Mouse (Mus musculus) CH12.LX (cell line): ENCODE measurements around the gene Cdc20b. TPM values are rescaled to one million over a fixed set of nuclear protein-coding genes. Genes with fewer than 3 reads are reported as not detected.
A peak's percentile ranks its signal among the peaks of the same experiment; 100 is the strongest.

Source experiments
- DNase-seq: peaks from one replicate; pipeline ENCODE4 v3.0.0-alpha.2; 2013; ENCODE audit errors: extremely low read depth
- H3K27ac ChIP-seq: 2 replicates; pipeline ENCODE4 v1.5.1; 2012; ENCODE audit warnings: low read depth, mild to moderate bottlenecking, control low read depth, moderate library complexity; ENCODE audit not compliant: insufficient read depth
- H3K27me3 ChIP-seq: replicated peaks from 2 replicates; pipeline ENCODE3; 2012; ENCODE audit warnings: inconsistent platforms
- H3K36me3 ChIP-seq, 2 experiments: replicated peaks in 1 of 2; 2 replicates each; pipeline versions ENCODE3 to v1.6.1; 2012; ENCODE audit warnings: inconsistent platforms in 1 of 2, low read length in 1 of 2, mild to moderate bottlenecking in 1 of 2, mixed read lengths in 1 of 2, moderate library complexity in 1 of 2; ENCODE audit not compliant: control insufficient read depth in 1 of 2, insufficient read depth in 1 of 2
- H3K4me1 ChIP-seq, 2 experiments: 2 replicates each; pipeline ENCODE4 v1.6.1; 2012; ENCODE audit warnings: inconsistent platforms in 1 of 2, moderate library complexity in 1 of 2; ENCODE audit not compliant: insufficient read depth in 2 of 2, control insufficient read depth in 1 of 2
- H3K4me2 ChIP-seq: 2 replicates; pipeline ENCODE4 v1.6.1; 2012; ENCODE audit warnings: low read depth, mild to moderate bottlenecking, control low read depth; ENCODE audit not compliant: poor library complexity, insufficient read depth, severe bottlenecking
- H3K4me3 ChIP-seq, 3 experiments: fragments of 150-350 bp in 1 of 3; sonication (generic) in 1 of 3; replicated peaks in 1 of 3; 2 replicates each; pipeline versions ENCODE3 to v1.5.1; 2011 to 2012; ENCODE audit warnings: low read depth in 2 of 3, low read length in 2 of 3, mild to moderate bottlenecking in 2 of 3, moderate library complexity in 2 of 3, control low read depth in 1 of 3, improper control_type of control experiment in 1 of 3, inconsistent platforms in 1 of 3, mixed read lengths in 1 of 3; ENCODE audit not compliant: poor library complexity in 1 of 3
- H3K79me2 ChIP-seq: replicated peaks from 2 replicates; pipeline ENCODE4 v1.6.1; 2012; ENCODE audit warnings: mild to moderate bottlenecking, moderate library complexity; ENCODE audit not compliant: control insufficient read depth, poor library complexity, insufficient read depth, severe bottlenecking; ENCODE audit errors: extremely low read depth
- H3K9ac ChIP-seq: 2 replicates; pipeline ENCODE4 v1.6.1; 2012; ENCODE audit warnings: low read depth, mild to moderate bottlenecking, control low read depth, moderate library complexity; ENCODE audit not compliant: insufficient read depth
- H3K9me3 ChIP-seq: replicated peaks from 2 replicates; pipeline ENCODE3; 2012; ENCODE audit warnings: low read length, inconsistent platforms, mixed read lengths
- BHLHE40 ChIP-seq: IDR thresholded peaks from 2 replicates; pipeline ENCODE4 v1.6.1; 2011; ENCODE audit warnings: mild to moderate bottlenecking, low read depth, low read length, improper control_type of control experiment
- CHD2 ChIP-seq: IDR thresholded peaks from 2 replicates; pipeline ENCODE4 v1.6.1; 2011; ENCODE audit warnings: low read length, improper control_type of control experiment
- CTCF ChIP-seq, 2 experiments: IDR thresholded peaks in 1 of 2; conservative IDR thresholded peaks in 1 of 2; 2 replicates each; pipeline ENCODE4 v1.5.1; 2011 to 2012; ENCODE audit warnings: low read depth in 2 of 2, low read length in 2 of 2, improper control_type of control experiment in 1 of 2, inconsistent platforms in 1 of 2, mild to moderate bottlenecking in 1 of 2, moderate library complexity in 1 of 2
- E2F4 ChIP-seq: IDR thresholded peaks from 2 replicates; pipeline ENCODE4 v1.6.1; 2011; ENCODE audit warnings: low read depth, low read length, improper control_type of control experiment; ENCODE audit not compliant: insufficient replicate concordance
- ELF1 ChIP-seq: IDR thresholded peaks from 2 replicates; pipeline ENCODE4 v1.6.1; 2014; ENCODE audit warnings: low read depth, mild to moderate bottlenecking, inconsistent platforms, low read length, improper control_type of control experiment
- ETS1 ChIP-seq: conservative IDR thresholded peaks from 2 replicates; pipeline ENCODE4 v1.6.1; 2012; ENCODE audit warnings: low read depth, mild to moderate bottlenecking, inconsistent platforms, low read length, improper control_type of control experiment, moderate library complexity
- GABPA ChIP-seq: IDR thresholded peaks from 2 replicates; pipeline ENCODE4 v1.6.1; 2012; ENCODE audit warnings: low read depth, low read length, improper control_type of control experiment, inconsistent platforms; ENCODE audit not compliant: insufficient replicate concordance
- KAT2A ChIP-seq: IDR thresholded peaks from 2 replicates; pipeline ENCODE4 v1.6.1; 2012; ENCODE audit warnings: low read length, improper control_type of control experiment, inconsistent platforms; ENCODE audit not compliant: insufficient replicate concordance
- MAX ChIP-seq: IDR thresholded peaks from 2 replicates; pipeline ENCODE4 v1.6.1; 2011; ENCODE audit warnings: low read length, improper control_type of control experiment
- MAZ ChIP-seq: IDR thresholded peaks from 2 replicates; pipeline ENCODE4 v1.6.1; 2012; ENCODE audit warnings: low read depth, mild to moderate bottlenecking, inconsistent platforms, low read length, improper control_type of control experiment, moderate library complexity
- MEF2A ChIP-seq: IDR thresholded peaks from 2 replicates; pipeline ENCODE4 v1.6.1; 2014; ENCODE audit warnings: low read depth, mild to moderate bottlenecking, inconsistent platforms, low read length, improper control_type of control experiment, borderline replicate concordance
- MXI1 ChIP-seq: IDR thresholded peaks from 2 replicates; pipeline ENCODE4 v1.6.1; 2011; ENCODE audit warnings: mild to moderate bottlenecking, low read depth, low read length, improper control_type of control experiment
- MYC ChIP-seq: IDR thresholded peaks from 2 replicates; pipeline ENCODE4 v1.6.1; 2011; ENCODE audit warnings: low read depth, mild to moderate bottlenecking, improper control_type of control experiment, low read length
- PAX5 ChIP-seq: IDR thresholded peaks from 2 replicates; pipeline ENCODE4 v1.6.1; 2012; ENCODE audit warnings: low read length, inconsistent platforms, mixed read lengths
- POLR2A ChIP-seq: IDR thresholded peaks from 2 replicates; pipeline ENCODE4 v1.6.1; 2011; ENCODE audit warnings: low read depth, mild to moderate bottlenecking, improper control_type of control experiment, low read length
- POLR2AphosphoS2 ChIP-seq: IDR thresholded peaks from 2 replicates; pipeline ENCODE4 v1.6.1; 2011; ENCODE audit warnings: low read depth, low read length, improper control_type of control experiment
- SIN3A ChIP-seq: IDR thresholded peaks from 2 replicates; pipeline ENCODE4 v1.6.1; 2012; ENCODE audit warnings: low read length, improper control_type of control experiment, inconsistent platforms
- TBP ChIP-seq: conservative IDR thresholded peaks from 2 replicates; pipeline ENCODE4 v1.6.1; 2011; ENCODE audit warnings: low read depth, low read length, improper control_type of control experiment
- TCF12 ChIP-seq: IDR thresholded peaks from 2 replicates; pipeline ENCODE4 v1.6.1; 2014; ENCODE audit warnings: low read depth, mild to moderate bottlenecking, inconsistent platforms, low read length, improper control_type of control experiment
- USF1 ChIP-seq: IDR thresholded peaks from 2 replicates; pipeline ENCODE4 v1.6.1; 2014; ENCODE audit warnings: low read depth, mild to moderate bottlenecking, inconsistent platforms, low read length, improper control_type of control experiment
- USF2 ChIP-seq: conservative IDR thresholded peaks from 2 replicates; pipeline ENCODE4 v1.6.1; 2011; ENCODE audit warnings: low read depth, low read length, improper control_type of control experiment
- ZKSCAN1 ChIP-seq: IDR thresholded peaks from 2 replicates; pipeline ENCODE4 v1.6.1; 2012; ENCODE audit warnings: low read depth, inconsistent platforms, low read length, improper control_type of control experiment, borderline replicate concordance
- ZMIZ1 ChIP-seq: IDR thresholded peaks from 2 replicates; pipeline ENCODE4 v1.6.1; 2012; ENCODE audit warnings: low read depth, mild to moderate bottlenecking, inconsistent platforms, low read length, improper control_type of control experiment
- dilution Hi-C: fragments of 300-500 bp; cut with MboI; formaldehyde crosslinking; loops from 2 replicates; pipeline ENCODE4 v1.14.3; 2020; ENCODE audit warnings: low sequenced_read_pairs; ENCODE audit not compliant: extremely low pct_unique_long_range_greater_than_20kb, extremely low pct_ligation_motif_present
- in situ Hi-C: fragments of 300-500 bp; cut with MboI; formaldehyde crosslinking; loops from 3 replicates; pipeline ENCODE4 v1.14.3; 2019; ENCODE audit warnings: low sequenced_read_pairs, low pct_ligation_motif_present, low pct_unique_long_range_greater_than_20kb, mixed read lengths
- polyA plus RNA-seq: library from polyadenylated mRNA; unstranded; fragments of >175 nt; gene quantifications from 2 replicates; pipeline ENCODE4 v1.2.1, GENCODE M21; 2012; ENCODE audit warnings: low read depth; ENCODE audit not compliant: insufficient read length
- total RNA-seq, 2 experiments: library from RNA; depleted of rRNA; stranded (reverse); fragments of 300-350 nt in 1 of 2; fragments of >200 nt in 1 of 2; gene quantifications; 2 replicates each; pipeline ENCODE4 v1.2.3; 2012 to 2014

The Cdc20b gene
- total and polyA plus RNA-seq, 3 experiments: not detected

- no peaks in the 10 kb centered on the region for H3K79me2 ChIP-seq
- peaks cover 7 to 9% of the 10 kb centered on the region in 2 experiments; a peak in 1 of 4 replicates for H3K4me1 ChIP-seq
- H3K4me3 ChIP-seq: no peak overlapping the region
- H3K9ac ChIP-seq: no peak overlapping the region
- dilution Hi-C loops (no loop called here), in situ Hi-C loops (loop anchor here (5.0 to 25.0 kb wide), 3 partner anchors 44 to 744 kb away; partner anchors contain the start of genes Ankrd55 and Ccno)
- no peaks in the 10 kb centered on the region for H3K36me3 ChIP-seq
- TF ChIP-seq BHLHE40: no peak
- no peak for TF ChIP-seq SIN3A
- TF ChIP-seq ZKSCAN1: no peak
- TF ChIP-seq ZMIZ1: no peak
- no peak for TF ChIP-seq MAX
- TF ChIP-seq POLR2A: no peak
- TF ChIP-seq POLR2AphosphoS2: no peak
- TF ChIP-seq TCF12: no peak
- TF ChIP-seq CHD2: no peak
- peaks cover 17% of the 10 kb centered on the region for H3K27me3 ChIP-seq
- no peak for DNase-seq
- peak overlapping the region; percentile 25; the same call in 1 of the 2 replicates for H3K4me2 ChIP-seq
- no peak overlapping the region for H3K27ac ChIP-seq
- H3K9me3 ChIP-seq: no peaks in the 10 kb centered on the region
Observed at GRCm38 (mm10) chr13:113031351-113031750, 3.6 kb upstream of the Cdc20b start.

GRCm38 (mm10) chr13:113031792-113032571 is 2.9 kb upstream of the Cdc20b start:
- no peak overlapping the region for H3K9ac ChIP-seq
- dilution Hi-C loops (no loop called here), in situ Hi-C loops (loop anchor here (5.0 to 25.0 kb wide), 3 partner anchors 45 to 745 kb away; partner anchors contain the start of genes Ankrd55 and Ccno)
- H3K4me1 ChIP-seq: peaks cover 2 to 9% of the 10 kb centered on the region in 2 experiments; a peak in 1 of 4 replicates
- peak overlapping the region; percentile 25; the same call in 1 of the 2 replicates for H3K4me2 ChIP-seq
- H3K36me3 ChIP-seq: no peaks in the 10 kb centered on the region
- peak; percentile 20; the same call in 1 of the 2 replicates for TF ChIP-seq BHLHE40
- no peak for TF ChIP-seq ELF1
- H3K4me3 ChIP-seq: no peak overlapping the region
- H3K79me2 ChIP-seq: no peaks in the 10 kb centered on the region
- no peaks in the 10 kb centered on the region for H3K9me3 ChIP-seq
- H3K27ac ChIP-seq: no peak overlapping the region
- H3K27me3 ChIP-seq: peaks cover 17% of the 10 kb centered on the region
- DNase-seq: no peak

- H3K4me3 ChIP-seq: no peak overlapping the region
- H3K4me1 ChIP-seq: peaks cover 5 to 9% of the 10 kb centered on the region in 2 experiments; a peak in 1 of 4 replicates
- dilution Hi-C loops: no loop called here
- no peaks in the 10 kb centered on the region for H3K9me3 ChIP-seq
- no peak for DNase-seq
- H3K36me3 ChIP-seq: no peaks in the 10 kb centered on the region
- TF ChIP-seq USF2: no peak
- no peak for TF ChIP-seq MYC
- TF ChIP-seq PAX5: no peak
- TF ChIP-seq ZMIZ1: no peak
- no peak for TF ChIP-seq CTCF (conservative IDR thresholded peaks at IDR 0.05 in 1 of 2, IDR thresholded peaks at IDR 0.05 in 1 of 2; ENCODE audit: low read depth in 2 of 2, low read length in 2 of 2)
- TF ChIP-seq USF1: no peak
- no peak for TF ChIP-seq SIN3A
- no peak for TF ChIP-seq KAT2A
- no peak for TF ChIP-seq ETS1
- TF ChIP-seq MAZ: no peak
- TF ChIP-seq TBP: no peak
- TF ChIP-seq GABPA: no peak
- no peak for TF ChIP-seq POLR2AphosphoS2
- TF ChIP-seq MXI1: no peak
- no peak for TF ChIP-seq MEF2A
- TF ChIP-seq E2F4: no peak
- TF ChIP-seq, all 38 proteins: peak for 0
- in situ Hi-C loops: loop anchor here (5.0 to 25.0 kb wide), 3 partner anchors 46 to 746 kb away; partner anchors contain the start of genes Ankrd55 and Ccno
- no peak overlapping the region for H3K4me2 ChIP-seq
- H3K9ac ChIP-seq: no peak overlapping the region
- H3K79me2 ChIP-seq: no peaks in the 10 kb centered on the region
- no peak overlapping the region for H3K27ac ChIP-seq
- peaks cover 19% of the 10 kb centered on the region for H3K27me3 ChIP-seq
Observed at GRCm38 (mm10) chr13:113032831-113033230, 2.1 kb upstream of the Cdc20b start.
